Mouse (Mus musculus) brain, adult 2 months (tissue): ENCODE data around the gene Cdk1.
A peak's percentile ranks its signal among the peaks of the same experiment; 100 is the strongest.

ENCODE experiments used
- DNase-seq: peaks from one replicate; pipeline ENCODE4 v3.0.0; 2011; ENCODE audit warnings: low read depth, low spot score

Cdk1 gene

GRCm38 (mm10) chr10:69309109-69309508 is 43.6 kb downstream of the Cdk1 start:
- DNase-seq: no peak

DNA sequence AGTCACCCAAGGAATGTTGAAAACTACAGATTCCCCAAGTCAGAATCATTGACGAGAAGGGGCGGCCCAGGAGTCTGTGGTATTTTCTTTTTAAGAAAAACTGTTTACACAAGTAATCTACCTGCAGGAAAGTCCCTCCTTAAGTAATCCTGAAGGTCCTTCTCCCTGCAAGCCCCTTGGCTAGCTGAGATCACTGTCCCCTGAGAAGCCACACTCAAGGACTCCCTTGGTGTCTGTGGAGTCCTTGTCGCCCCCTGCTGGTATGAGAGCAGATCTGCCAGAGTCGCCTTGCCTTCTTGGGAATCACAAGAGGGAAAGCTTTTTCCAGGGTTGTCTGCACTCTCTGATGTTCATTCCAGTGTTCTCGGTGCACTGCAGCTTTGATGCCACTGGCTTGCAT is 45.7 kb downstream of the Cdk1 start:
- peak; percentile 72 for DNase-seq

DNA sequence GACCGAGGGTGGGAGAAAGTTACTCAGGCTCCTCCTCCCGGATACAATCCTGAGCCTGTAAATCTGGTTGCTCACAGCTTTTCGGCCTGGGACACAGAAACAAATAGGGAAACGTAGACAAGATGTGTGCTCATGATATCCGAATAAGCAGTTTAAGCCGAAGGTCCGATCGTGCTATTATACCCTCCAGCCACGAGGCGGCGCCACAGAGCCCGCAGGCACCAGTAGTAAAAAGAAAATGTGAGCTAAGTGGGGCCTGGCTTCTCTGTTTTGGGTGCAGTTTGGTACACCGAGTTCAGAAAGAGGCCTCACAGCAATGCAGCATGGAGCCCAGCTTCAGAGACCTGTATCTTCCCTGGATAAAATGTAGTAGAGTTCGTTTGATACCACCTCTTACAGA is 46.5 kb downstream of the Cdk1 start:
- peak; percentile 17 for DNase-seq

DNA sequence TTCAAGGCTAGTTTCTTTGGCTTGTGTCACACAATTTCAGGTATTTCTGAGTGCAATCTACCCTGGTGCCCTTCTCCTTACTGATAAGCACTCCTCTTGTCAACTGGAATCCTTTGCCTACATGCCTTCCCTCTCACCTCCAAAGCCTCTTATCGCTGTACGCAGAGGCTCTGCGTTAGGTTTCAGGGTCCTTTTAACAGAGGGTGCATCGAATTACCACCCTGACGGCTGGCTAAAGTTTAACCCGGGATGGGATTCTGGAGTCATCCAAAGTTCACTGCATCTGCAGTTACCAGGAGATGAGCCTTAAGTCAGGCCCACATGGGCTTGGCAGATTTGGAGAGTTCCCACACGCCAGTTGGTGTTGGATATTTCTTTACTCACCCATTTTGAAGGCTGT is 47.1 kb downstream of the Cdk1 start:
- no peak for DNase-seq

DNA sequence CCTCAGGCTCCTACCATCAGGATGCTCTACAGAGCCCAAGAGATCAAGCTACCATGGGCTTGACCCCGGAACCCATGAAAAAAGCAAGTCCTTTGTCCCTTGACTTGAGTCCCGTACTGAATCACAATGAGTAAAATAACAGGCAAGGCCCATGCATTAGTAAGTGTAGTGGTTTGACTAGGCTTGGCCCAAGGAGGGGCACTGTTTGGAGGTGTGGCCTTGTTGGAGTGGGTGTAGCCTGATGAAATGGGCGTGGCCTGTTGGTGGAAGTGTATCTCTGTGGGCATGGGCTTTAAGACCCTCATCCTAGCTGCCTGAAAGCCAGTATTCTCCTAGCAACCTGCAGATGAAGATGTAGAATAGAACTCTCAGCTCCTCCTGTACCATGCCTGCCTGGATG is 47.9 kb downstream of the Cdk1 start:
- DNase-seq: no peak

DNA sequence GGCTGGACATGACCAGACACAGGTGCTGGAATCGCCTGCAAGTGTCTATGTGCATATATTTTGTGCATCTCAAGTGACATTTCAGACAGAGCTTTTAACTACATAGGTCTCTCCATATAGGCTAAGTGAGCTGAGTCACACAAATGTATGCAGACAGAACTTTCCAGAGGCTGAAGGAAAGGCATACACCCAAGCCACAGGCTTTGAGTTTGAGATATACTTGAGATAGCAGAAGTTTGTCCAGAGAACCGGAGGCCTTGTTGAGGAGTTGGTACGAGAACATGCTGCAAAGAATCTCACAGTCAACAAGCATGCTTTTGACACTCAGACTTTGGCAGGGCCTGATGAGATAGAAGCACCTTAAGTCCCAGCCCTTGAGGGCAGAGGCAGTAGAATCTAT is 50.1 kb downstream of the Cdk1 start:
- no peak for DNase-seq

DNA sequence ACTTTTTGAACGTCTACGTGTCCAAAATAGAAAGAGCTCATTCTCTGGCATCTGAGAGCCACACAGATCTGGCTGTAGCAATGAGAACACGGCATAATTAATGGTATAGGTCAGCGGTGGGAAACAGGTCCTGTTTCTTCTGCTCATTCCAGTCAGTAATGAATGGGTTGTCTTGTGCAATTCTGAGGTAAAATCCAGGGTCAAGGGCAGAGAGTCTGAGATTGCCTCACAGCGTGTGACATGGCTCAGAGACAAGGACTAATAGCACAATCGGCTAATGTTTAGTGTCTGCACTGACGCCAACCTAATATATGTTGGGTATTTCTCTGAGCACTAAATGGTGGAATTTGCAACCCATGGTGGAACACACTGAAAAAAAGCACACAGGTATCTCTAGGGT is 52.8 kb downstream of the Cdk1 start:
- no peak for DNase-seq

DNA sequence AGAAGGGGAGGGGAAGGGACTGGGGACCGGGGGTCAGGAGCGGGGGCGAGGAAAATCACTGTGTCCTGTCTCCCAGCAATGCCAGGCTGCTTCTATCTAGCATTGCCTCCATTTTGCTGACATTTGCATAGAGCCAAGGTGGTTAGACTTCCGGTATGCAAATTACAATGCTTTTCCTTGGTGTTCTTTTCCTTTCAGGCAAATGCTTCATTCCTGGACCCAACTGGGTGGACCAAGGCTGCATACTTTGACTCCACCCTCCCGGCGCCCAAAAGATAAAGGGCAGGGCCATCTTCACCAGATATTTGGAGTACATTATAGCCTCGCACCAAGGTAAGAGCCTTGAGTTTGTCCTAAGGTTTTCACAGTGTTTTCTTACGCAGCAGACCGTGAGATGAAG is 56.8 kb downstream of the Cdk1 start:
- DNase-seq: no peak

- DNase-seq: no peak
These were observed 62.0 kb downstream of the Cdk1 start for GRCm38 (mm10) chr10:69290736-69291135.

- DNase-seq: no peak
These were observed 64.0 kb downstream of the Cdk1 start for GRCm38 (mm10) chr10:69288720-69289119.

DNA sequence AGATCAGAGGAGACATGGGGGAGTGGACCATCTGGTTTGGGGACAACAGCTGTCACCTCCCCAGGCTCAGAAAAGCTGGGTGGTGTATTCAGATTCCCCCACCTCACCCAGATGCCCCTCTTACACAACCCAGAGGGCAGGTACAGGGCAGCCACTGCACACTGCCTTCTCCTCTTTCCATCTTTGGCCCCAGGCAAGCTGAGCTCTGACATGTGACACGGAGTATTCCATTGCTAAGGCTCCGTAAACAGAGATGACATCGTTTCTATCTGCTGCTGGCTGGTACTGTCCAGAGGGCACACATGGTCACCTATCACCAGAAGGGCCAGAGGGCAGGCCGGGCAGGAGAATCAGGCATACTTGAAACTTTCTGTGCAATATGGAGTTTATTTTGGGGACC is 64.7 kb downstream of the Cdk1 start:
- DNase-seq: no peak

DNA sequence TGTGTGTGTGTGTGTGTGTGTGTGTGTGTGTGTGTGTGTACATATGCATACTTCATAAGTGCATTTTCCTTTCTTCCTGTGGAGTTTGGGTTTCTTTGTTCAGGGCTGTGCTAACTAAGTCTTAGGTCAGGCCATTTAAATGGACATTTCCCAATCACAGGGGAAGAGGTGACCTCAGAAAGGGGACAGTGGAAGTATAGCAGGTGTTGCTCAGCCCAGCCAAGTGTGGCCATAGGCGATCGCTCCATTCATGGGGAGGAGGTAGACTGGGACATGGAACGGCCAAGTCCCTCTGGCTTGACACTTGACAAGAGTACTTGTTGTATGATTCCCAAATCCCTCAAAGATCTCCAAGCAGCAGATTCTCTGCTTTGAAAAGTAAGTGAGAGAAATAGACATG is 65.8 kb downstream of the Cdk1 start:
- no peak for DNase-seq
